Mouse (Mus musculus) cerebellum, adult 2 months (tissue): ENCODE data around the gene Edaradd. TPM values are rescaled to one million over a fixed set of nuclear protein-coding genes. Genes with fewer than 3 reads are reported as not detected.
A peak's percentile ranks its signal among the peaks of the same experiment; 100 is the strongest.

Experiments
- DNase-seq, 2 experiments: peaks; one replicate each; pipeline ENCODE4 v3.0.0; 2021
- H3K27ac ChIP-seq: fragments of 200-500 bp; 2 replicates; pipeline ENCODE4 v1.5.1; 2012; ENCODE audit warnings: low read length, control low read depth, inconsistent platforms; ENCODE audit not compliant: insufficient read depth
- H3K27me3 ChIP-seq: fragments of 200-500 bp; 2 replicates; pipeline ENCODE4 v1.6.1; 2012; ENCODE audit warnings: inconsistent platforms, mild to moderate bottlenecking, low read length, moderate library complexity; ENCODE audit not compliant: control insufficient read depth, insufficient read depth
- H3K4me1 ChIP-seq: fragments of 200-500 bp; 2 replicates; pipeline ENCODE4 v1.6.1; 2011; ENCODE audit warnings: low read length; ENCODE audit not compliant: control insufficient read depth, insufficient read depth
- H3K4me3 ChIP-seq: fragments of 200-500 bp; replicated peaks from 2 replicates; pipeline ENCODE3; 2011; ENCODE audit warnings: mild to moderate bottlenecking, low read depth, low read length, control low read depth; ENCODE audit not compliant: insufficient read depth
- CTCF ChIP-seq: fragments of 200-500 bp; IDR thresholded peaks from 2 replicates; pipeline ENCODE4 v1.5.1; 2011; ENCODE audit warnings: low read depth, mild to moderate bottlenecking, control low read depth, low read length, moderate library complexity, borderline replicate concordance; ENCODE audit not compliant: insufficient read depth
- POLR2A ChIP-seq: fragments of 200-500 bp; IDR thresholded peaks from 2 replicates; pipeline ENCODE4 v1.6.1; 2011; ENCODE audit warnings: low read length, control low read depth, borderline replicate concordance; ENCODE audit not compliant: insufficient read depth
- WGBS: fragments of 180-500 bp; shearing (Covaris S2); methylation state at CpG from one replicate; pipeline ENCODE4 v1.1.7; 2018; 5-methylcytosine and 5-hydroxymethylcytosine counted together
- polyA plus RNA-seq: library from polyadenylated mRNA; depleted of rRNA; stranded (reverse); fragments of >200 nt; gene quantifications from 2 replicates; pipeline ENCODE4 v1.2.3, GENCODE M21; 2012

The Edaradd gene
- polyA plus RNA-seq, 1 experiment, result not detected

- 70% methylated on average over 4 of the region's 4 CpGs for WGBS
- DNase-seq, result no peak
- Histone ChIP-seq H3K4me1 (no peaks in the 10 kb centered on the region), H3K4me3 (no peak overlapping the region), H3K27ac (no peak overlapping the region), H3K27me3 (no peaks in the 10 kb centered on the region)
- TF ChIP-seq CTCF (no peak), POLR2A (no peak)
These were observed 57.6 kb downstream of the Edaradd start for GRCm38 (mm10) chr13:12462623-12463022.

GRCm38 (mm10) chr13:12461730-12462119, 58.5 kb downstream of the Edaradd start:
- WGBS, result 2% methylated on average over 7 of the region's 7 CpGs
- no peaks in the 10 kb centered on the region for H3K4me1 ChIP-seq
- H3K4me3 ChIP-seq, result peak overlapping the region; percentile 73
- no peaks in the 10 kb centered on the region for H3K27me3 ChIP-seq
- DNase-seq, result no peak
- H3K27ac ChIP-seq, result no peak overlapping the region
- TF ChIP-seq CTCF (no peak), POLR2A (no peak)

GRCm38 (mm10) chr13:12460881-12461729, 59.1 kb downstream of the Edaradd start:
- H3K27ac ChIP-seq, result peak overlapping the region; percentile 26
- peak; percentile 94 to 95 for DNase-seq
- TF ChIP-seq CTCF (no peak), POLR2A (peak; percentile 65; the same call in 1 of the 2 replicates)
- H3K4me1 ChIP-seq, result no peaks in the 10 kb centered on the region
- WGBS, result under 1% methylated on average over 59 of the region's 59 CpGs
- H3K27me3 ChIP-seq, result no peaks in the 10 kb centered on the region
- peak overlapping the region; percentile 73 for H3K4me3 ChIP-seq

- no peaks in the 10 kb centered on the region for H3K27me3 ChIP-seq
- WGBS, result 2% methylated on average over 8 of the region's 8 CpGs
- peak; percentile 54 to 70 for DNase-seq
- TF ChIP-seq POLR2A (no peak), CTCF (no peak)
- no peaks in the 10 kb centered on the region for H3K4me1 ChIP-seq
- H3K4me3 ChIP-seq, result peak overlapping the region; percentile 73
- peak overlapping the region; percentile 26; the same call in 1 of the 2 replicates for H3K27ac ChIP-seq
These were observed 59.8 kb downstream of the Edaradd start for GRCm38 (mm10) chr13:12460443-12460842.

GRCm38 (mm10) chr13:12456711-12457110, 63.5 kb downstream of the Edaradd start:
- TF ChIP-seq POLR2A (no peak), CTCF (no peak)
- no peak overlapping the region for H3K4me3 ChIP-seq
- DNase-seq, result no peak
- no peak overlapping the region for H3K27ac ChIP-seq
- H3K27me3 ChIP-seq, result no peaks in the 10 kb centered on the region
- H3K4me1 ChIP-seq, result peaks cover 15% of the 10 kb centered on the region
- 86% methylated on average over 7 of the region's 7 CpGs for WGBS

- peaks cover 15% of the 10 kb centered on the region for H3K4me1 ChIP-seq
- 69% methylated on average over 7 of the region's 7 CpGs for WGBS
- H3K27me3 ChIP-seq, result no peaks in the 10 kb centered on the region
- TF ChIP-seq POLR2A (no peak), CTCF (no peak)
- H3K27ac ChIP-seq, result no peak overlapping the region
- H3K4me3 ChIP-seq, result no peak overlapping the region
- DNase-seq, result no peak
These were observed 65.4 kb downstream of the Edaradd start for GRCm38 (mm10) chr13:12454686-12455390.

- TF ChIP-seq POLR2A, result no peak
- no peak for TF ChIP-seq CTCF
- Histone ChIP-seq H3K4me1 (peaks cover 15% of the 10 kb centered on the region), H3K27me3 (no peaks in the 10 kb centered on the region), H3K27ac (peak overlapping the region; percentile 49), H3K4me3 (no peak overlapping the region)
- 20% methylated on average over 14 of the region's 14 CpGs for WGBS
- peak; percentile 53 to 68 for DNase-seq
These were observed 67.1 kb downstream of the Edaradd start for GRCm38 (mm10) chr13:12453150-12453549.
